Mouse (Mus musculus) urinary bladder, adult 2 months (tissue): ENCODE measurements around the gene C87436. TPM values are rescaled to one million over a fixed set of nuclear protein-coding genes. Genes with fewer than 3 reads are reported as not detected.
A peak's percentile ranks its signal among the peaks of the same experiment; 100 is the strongest.

Experiments used
- DNase-seq: peaks from one replicate; pipeline ENCODE4 v3.0.0; 2022; ENCODE audit warnings: low spot score
- polyA plus RNA-seq: library from polyadenylated mRNA; depleted of rRNA; stranded (reverse); fragments of >200 nt; gene quantifications from 2 replicates; pipeline ENCODE4 v1.2.3, GENCODE M21; 2012

C87436 gene
- polyA plus RNA-seq, 1 experiment = 28.2 TPM

DNA sequence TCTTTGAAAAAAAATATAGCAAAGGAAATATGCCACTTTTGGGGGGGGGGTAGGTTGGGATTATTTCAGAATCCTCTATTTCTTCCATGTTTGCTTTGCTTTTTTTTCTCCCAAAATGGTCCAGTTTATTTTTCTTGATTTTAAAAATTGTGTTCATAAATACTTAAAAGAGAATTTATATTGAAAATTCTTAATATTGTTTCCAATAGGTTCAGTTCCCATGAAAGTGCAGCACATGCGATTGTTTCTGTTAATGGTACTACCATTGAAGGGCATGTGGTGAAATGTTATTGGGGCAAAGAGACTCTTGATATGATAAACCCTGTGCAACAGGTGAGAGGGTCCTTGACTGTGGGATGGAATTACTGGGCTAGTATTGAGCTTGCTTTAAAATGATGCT lies 11.8 kb upstream of the C87436 start, which contains the start of gene Gm44790:
Gene Gm44790 (plus strand): TSS at position 301 of the 400 bp plus-strand sequence.
- no peak for DNase-seq

DNA sequence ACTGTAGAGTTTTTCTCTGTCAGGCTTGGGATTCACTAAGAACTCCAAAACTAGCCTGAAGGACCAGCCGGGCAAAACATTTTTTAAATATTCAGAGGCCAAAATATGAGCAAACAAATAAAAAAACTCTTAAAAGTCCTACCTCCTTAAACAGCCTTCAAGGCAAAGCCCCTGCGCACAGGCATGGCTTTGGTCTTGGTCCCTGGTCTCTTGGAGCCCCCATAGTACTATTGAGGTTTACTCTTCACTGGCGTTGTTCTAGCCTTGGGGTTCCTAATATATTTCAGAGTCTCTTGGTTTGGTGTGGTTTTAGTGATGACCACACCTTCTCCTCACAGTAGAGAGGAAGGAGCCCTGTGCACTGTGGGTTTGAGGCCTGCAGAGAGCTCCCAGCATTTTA lies 6.6 kb upstream of the C87436 start:
- no peak for DNase-seq

GRCm38 (mm10) chr6:86433696-86434095 lies 4.5 kb upstream of the C87436 start:
- DNase-seq = no peak

DNA sequence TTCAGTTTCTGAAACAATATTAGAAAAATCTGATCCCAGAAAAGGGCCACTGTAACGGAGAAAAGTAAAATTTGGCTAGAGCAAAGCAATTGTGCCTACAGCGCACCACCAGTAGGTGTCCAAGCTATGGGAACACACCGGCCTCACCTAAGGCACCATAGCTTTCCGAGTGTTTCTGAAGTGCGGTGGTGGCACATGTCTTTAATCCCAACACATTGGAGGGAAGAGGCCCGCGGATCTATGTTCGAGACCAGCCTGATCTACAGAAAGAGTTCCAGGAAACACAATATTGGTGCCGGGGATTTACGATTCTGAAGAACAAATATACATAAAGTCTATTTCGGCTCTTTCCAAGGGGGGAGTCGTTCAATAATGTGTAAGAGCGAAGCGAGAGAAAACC lies 463 bp upstream of the C87436 start:
- peak; percentile 36 for DNase-seq

DNA sequence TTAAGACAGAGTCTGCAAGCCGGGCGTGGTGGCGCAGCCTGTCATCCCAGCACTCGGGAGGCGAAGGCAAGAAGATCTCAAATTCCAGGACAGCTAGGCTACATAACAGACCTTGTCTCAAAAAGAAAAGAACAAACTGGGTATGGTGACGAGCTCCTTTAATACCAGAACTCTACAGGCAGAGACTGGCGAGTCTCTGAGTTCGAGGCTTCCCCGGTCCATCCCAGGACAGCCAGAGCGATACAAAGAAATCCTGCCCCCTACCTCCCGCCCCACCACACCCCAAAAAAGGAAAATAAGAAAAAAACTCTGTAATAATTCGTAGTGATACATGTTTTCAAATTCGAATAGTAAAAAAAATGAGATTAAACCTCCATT lies 934 bp downstream of the C87436 start:
- DNase-seq = no peak

DNA sequence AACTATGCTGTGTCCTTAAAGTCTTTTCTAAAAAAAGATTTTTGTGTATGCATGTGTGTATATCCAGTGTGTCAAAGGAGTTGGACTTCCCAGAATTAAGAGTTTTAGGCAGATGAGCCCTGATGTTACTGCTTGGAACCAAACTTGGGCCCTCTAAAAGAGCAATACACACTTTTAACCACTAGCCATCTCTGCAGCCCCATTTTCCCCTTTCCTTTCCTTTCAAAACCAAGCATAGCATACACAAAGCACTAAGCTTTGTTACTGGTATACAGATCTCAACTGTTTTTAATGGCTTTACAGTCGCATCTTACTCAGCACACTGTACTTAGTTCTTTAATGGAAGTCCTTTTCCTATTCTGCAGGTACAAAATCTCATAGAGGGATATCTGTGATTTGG lies 1.4 kb downstream of the C87436 start:
- DNase-seq = no peak

GRCm38 (mm10) chr6:86441571-86441970 lies 3.4 kb downstream of the C87436 start:
- DNase-seq = no peak

DNA sequence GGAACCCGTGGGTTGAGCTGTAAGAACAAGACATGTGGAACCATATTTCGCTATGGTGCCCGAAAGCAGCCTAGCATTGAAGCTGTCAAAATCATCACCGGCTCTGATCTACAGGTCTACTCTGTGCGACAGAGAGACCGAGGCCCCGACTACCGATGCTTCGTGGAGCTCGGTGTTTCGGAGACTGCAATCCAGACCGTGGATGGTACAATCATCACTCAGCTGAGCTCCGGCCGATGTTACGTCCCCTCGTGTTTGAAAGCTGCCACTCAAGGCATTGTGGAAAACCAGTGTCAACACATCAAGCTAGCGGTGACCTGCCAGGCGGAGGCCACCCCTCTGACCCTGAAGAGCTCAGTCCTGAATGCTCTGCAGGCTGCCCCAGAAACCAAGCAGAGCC lies 7.4 kb downstream of the C87436 start:
- no peak for DNase-seq

DNA sequence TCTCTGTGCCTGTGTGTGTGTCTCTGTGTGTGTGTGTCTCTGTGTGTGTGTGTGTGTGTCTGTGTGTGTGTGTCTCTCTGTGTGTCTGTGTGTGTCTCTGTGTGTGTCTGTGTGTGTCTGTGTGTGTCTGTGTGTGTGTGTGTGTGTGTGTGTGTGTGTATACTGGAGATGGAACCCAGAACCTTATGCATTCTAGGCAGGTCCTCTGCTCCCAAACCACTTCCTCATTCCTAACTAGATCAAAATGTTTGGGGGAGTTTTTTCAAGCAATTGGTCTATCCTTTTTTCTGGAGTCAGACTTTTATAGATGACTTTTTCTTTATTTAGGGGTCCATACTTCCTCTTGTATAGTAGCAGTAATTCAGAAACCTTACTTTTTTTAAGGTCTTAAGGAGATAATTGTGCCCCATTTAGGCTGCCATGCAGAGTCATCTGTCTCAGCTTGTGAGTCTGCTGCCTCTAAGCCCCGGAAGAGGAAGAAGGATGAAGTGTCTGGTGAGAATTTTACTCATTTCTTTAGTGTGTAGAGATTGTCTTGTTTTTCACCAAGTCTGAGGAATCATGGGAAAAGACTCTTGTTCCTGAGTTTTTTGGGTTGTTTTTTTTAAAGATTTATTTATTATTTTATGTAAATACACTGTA lies 8.9 kb downstream of the C87436 start:
- no peak for DNase-seq

DNA sequence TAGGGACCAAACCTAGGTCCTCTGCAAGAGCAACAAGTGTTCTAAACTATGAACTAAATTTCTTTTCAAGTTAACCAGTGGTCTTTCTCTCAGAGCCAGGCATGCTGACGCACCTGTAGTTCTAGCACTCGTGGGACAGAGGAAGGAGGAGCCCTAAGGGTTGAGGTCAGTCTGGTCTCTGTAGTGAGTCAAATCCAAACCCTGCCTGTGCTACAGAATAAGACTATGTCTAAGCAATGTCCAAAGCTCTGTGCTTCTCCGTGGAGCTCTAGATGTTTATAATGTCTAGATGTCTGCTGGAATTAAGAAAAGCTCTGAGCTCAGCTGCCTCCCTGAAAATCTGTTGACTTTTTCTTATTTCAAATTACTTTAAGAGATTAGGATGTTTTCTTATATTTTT lies 18.6 kb downstream of the C87436 start:
- DNase-seq = no peak

- no peak for DNase-seq
Measured at GRCm38 (mm10) chr6:86463079-86463478, 24.9 kb downstream of the C87436 start.

DNA sequence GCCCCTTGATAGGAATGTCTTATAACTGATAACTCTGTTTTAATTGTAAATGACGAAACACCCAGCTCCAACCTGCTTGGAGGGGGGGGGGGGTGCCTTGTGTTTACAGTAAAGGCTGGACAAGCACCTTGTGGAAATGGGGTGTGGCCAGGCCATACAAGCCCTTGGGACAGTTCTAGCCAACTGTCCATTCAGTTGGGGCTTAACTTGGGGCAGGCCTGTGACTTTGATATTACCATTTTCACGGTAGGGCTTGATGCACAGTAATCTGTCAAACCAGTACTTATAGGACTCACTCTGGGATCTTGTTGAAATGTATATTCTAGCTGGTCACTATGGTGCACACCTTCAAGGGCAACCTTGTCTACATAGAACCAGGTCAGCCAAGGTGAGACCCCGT lies 33.1 kb downstream of the C87436 start:
- no peak for DNase-seq

DNA sequence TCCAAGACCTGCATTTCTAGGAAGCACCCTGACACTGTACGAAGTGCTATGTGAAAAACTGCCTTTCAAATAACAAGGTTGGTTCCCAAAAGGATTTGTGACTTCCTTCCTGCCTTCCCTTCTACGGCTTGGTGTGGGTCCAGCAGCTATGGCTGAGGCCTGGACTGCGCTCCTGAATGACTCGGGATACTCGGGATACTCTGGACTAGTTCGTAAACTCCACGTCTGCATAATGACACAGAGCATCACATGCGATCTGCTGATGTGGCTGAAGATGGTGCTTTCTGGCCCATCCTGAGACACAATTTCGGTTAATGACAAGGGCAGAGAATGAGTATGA lies 33.6 kb downstream of the C87436 start:
- no peak for DNase-seq

GRCm38 (mm10) chr6:86472100-86472955 lies 34.2 kb downstream of the C87436 start:
- DNase-seq = peak; percentile 99

DNA sequence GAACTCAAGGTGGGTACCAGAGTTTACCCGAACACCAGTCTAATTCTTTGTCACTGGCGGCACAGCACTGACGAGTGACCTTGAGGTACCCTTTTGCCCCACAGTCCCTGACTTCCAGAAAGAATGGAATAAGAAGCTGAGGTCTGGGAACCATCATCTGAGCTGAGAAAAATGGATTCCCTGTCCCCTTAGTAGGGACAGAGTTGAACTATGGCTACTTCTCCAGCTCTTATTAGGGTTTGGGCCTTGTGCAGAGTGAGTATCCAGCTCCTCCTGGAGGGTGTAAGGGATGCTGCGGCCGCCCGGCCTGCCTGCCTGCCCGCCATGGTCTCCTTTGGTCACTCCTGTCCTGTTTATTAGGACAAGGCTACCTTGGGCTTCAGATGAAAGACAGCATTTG lies 34.9 kb downstream of the C87436 start:
- DNase-seq = no peak

DNA sequence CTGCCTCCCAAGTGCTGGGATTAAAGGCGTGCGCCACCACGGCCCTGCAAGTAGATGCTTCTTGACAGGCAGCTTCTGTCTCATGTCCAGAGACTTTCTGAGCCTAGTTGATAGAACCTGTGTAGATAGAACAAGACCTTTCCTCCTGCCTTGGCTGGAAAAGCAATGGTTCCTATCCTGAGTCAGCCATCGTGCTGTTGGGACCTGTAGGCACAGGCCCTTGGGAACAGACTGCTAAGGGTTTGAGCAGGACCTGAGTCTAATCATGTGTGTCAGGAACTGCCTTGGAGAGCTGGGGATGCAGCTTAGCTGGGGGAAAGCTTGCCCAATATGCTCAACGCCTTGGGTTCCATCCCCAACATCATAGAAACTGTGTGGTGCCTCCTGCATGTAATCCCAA lies 35.9 kb downstream of the C87436 start:
- no peak for DNase-seq

GRCm38 (mm10) chr6:86474646-86475181 lies 36.5 kb downstream of the C87436 start:
- DNase-seq = no peak

- DNase-seq = no peak
Measured at GRCm38 (mm10) chr6:86475462-86476167, 37.4 kb downstream of the C87436 start.

DNA sequence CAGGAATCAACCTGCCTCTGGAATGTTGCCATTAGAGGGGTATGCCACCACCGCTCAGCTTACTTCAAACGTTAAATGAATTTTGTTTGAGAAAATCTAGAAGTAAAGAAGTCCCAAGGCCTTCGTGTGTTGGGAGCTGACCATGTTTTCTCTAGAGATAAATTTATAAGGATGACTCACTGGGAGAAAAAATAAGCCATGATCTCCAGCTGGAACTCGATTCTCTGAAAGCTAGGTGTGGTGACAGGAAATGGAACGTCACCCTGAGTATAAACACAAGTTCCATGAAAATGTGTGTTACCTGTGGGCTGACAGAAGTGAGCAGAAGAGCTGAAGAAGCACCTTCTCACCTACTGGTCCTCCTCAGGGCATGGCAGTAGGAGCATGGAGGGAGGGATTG lies 38.8 kb downstream of the C87436 start:
- DNase-seq = no peak

DNA sequence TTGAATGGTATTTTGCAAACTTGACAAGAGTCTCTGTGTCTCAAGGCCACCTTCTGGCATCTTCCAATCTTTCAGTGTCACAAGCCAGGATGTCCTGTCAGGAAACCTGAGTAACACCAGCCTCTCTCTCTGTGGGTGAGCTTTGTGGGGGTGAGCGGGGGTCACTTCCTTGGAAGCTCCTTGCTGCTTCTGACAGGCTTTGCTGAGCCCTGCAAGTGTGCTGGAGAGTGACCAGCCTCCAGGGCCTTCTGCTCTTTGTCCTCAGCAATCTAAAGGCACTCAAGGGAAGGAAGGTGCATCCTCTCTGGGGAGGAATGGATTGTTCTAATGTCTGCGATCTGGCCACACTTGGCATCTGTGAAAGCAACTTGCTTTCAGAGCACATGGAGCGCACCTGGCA lies 41.1 kb downstream of the C87436 start:
- DNase-seq = no peak

DNA sequence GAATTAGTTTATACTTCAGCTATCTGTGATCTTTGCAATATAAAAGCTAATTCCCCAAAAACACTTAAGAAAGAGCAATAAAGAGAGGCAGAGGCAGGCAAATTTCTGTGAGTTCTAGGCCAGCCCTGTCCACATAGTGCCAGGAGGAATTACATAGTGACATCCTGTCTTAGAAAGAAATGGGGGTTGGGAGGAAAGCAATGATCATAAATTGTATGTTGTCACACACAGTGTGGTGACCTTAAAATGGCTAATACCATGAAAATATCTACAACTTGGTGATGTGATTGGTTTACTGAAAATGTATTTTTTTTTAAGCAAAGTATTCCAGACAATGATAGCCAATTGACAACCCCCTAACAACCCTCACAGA lies 41.6 kb downstream of the C87436 start:
- DNase-seq = no peak

DNA sequence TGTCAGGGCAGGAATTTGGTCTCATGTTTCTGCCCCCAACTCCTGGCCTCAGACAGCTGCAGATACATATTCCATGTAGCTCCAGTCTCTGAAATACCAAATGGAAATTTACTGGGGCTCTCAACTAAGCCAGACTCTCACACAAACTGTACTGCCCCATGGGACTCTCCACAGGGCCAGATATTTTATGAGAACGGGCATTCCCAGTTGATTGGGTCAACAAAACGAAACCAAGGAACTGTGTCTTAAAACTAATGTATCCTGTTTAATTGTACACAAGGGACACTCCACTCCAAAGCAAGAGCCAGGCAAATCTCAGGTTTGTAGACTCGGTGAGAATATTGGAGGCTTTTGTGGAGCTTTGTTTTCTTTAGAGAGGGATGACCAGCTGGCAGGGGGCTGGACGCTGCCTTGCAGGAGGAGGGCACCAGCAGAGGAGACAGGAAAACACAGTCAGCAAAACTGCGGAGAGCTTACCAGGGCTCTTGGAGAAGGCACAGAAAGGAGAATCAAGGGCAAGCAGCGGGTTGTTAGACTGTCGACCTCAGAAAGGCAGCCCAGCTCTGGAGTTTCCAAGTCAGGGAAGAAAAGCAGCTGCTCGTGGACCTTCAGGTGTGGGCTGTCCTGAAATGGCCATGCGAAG lies 42.1 kb downstream of the C87436 start:
- no peak for DNase-seq
